8 mouse cellular contexts compared by ENCODE assay signal in genomic region chr2:65669561-65669960, GRCm38 (mm10). TPM values are rescaled to one million over a fixed set of nuclear protein-coding genes. Genes with fewer than 3 reads are reported as not detected.
DNase-seq lines count a peak whose midpoint lies in the region; ATAC-seq and TF ChIP-seq lines count a peak whose summit lies in the region.
"Had no signal": no experiment of that assay in that cellular context is flagged by ENCODE, and none has a peak within 500 bp of the region (broad histone marks: within the 10 kb centered on the region; RNA-seq: fewer than 3 reads in every experiment).

No protein-coding gene starts in this region.

- no peaks in the 10 kb centered on the region for H3K36me3 ChIP-seq in midbrain, embryonic 14.5 days (ENCODE audit: control insufficient read depth, insufficient read depth, low read length)
- no peaks in the 10 kb centered on the region for H3K36me3 ChIP-seq in midbrain, embryonic 11.5 days (ENCODE audit: control insufficient read depth, insufficient read depth, low read length)

- no peak for DNase-seq in midbrain, embryonic 14.5 days
- no peak for DNase-seq in midbrain, embryonic 11.5 days (ENCODE audit: low spot score, missing footprints)
- DNase-seq in cerebellum, adult 2 months = peak; percentile 87 to 95
- DNase-seq in right cerebral cortex, postnatal 14 days = peak; percentile 39
- no peak for DNase-seq in adrenal gland, postnatal 25 days
- DNase-seq in T-cell, adult 2 months (ENCODE audit: low spot score) = no peak
- DNase-seq: thymus, postnatal 25 days had no signal

- no peak for ATAC-seq in midbrain, embryonic 14.5 days (ENCODE audit: low FRiP score, low TSS enrichment)
- ATAC-seq in midbrain, embryonic 11.5 days (ENCODE audit: low FRiP score) = no peak
- peak; percentile 36 to 51; a peak in 2 of 4 replicates for ATAC-seq in hematopoietic stem cell, adult 5-6 weeks (replicated peaks in 1 of 2; ENCODE audit: insufficient read depth in 1 of 2, low FRiP score in 2 of 2, low TSS enrichment in 1 of 2, low read depth in 1 of 2, poor library complexity in 2 of 2, severe bottlenecking in 2 of 2)

- H3K27ac ChIP-seq in midbrain, embryonic 14.5 days (replicated peaks; ENCODE audit: low read depth, low read length) = no peak overlapping the region
- no peak overlapping the region for H3K27ac ChIP-seq in midbrain, embryonic 11.5 days (ENCODE audit: low read depth, low read length)
- H3K27ac ChIP-seq in cerebellum, adult 2 months (ENCODE audit: insufficient read depth, low read length) = peak overlapping the region; percentile 95; the same call in 1 of the 2 replicates

- H3K9me3 ChIP-seq in midbrain, embryonic 14.5 days (ENCODE audit: control insufficient read depth, low read length) = no peaks in the 10 kb centered on the region
- H3K9me3 ChIP-seq in midbrain, embryonic 11.5 days (ENCODE audit: control insufficient read depth, low read length) = no peaks in the 10 kb centered on the region

- peaks cover 9% of the 10 kb centered on the region for H3K4me1 ChIP-seq in midbrain, embryonic 14.5 days (ENCODE audit: control insufficient read depth, insufficient read depth, low read length)
- peaks cover 2% of the 10 kb centered on the region; the same call in 1 of the 2 replicates for H3K4me1 ChIP-seq in midbrain, embryonic 11.5 days (ENCODE audit: control insufficient read depth, insufficient read depth, low read length)
- peaks cover 19% of the 10 kb centered on the region for H3K4me1 ChIP-seq in cerebellum, adult 2 months (ENCODE audit: control insufficient read depth, insufficient read depth, low read length)

- H3K4me2 ChIP-seq in midbrain, embryonic 14.5 days (ENCODE audit: low read length) = peak overlapping the region; percentile 67
- H3K4me2 ChIP-seq in midbrain, embryonic 11.5 days = no peak overlapping the region

- peak; percentile 44; the same call in 1 of the 2 replicates for TF ChIP-seq POLR2A in cerebellum, adult 2 months (IDR thresholded peaks at IDR 0.05; ENCODE audit: borderline replicate concordance, insufficient read depth, low read length)

- peak overlapping the region; percentile 46 for H3K4me3 ChIP-seq in midbrain, embryonic 14.5 days (replicated peaks; ENCODE audit: low read depth, low read length)
- no peak overlapping the region for H3K4me3 ChIP-seq in midbrain, embryonic 11.5 days (ENCODE audit: low read depth, low read length)
- peak overlapping the region; percentile 29 for H3K4me3 ChIP-seq in cerebellum, adult 2 months (replicated peaks; ENCODE audit: insufficient read depth, low read depth, low read length)

- H3K9ac ChIP-seq in midbrain, embryonic 14.5 days (replicated peaks; ENCODE audit: low read length) = 0 out of 2 replicates have a peak overlapping the region, but pooled peaks have one; percentile 67
- H3K9ac ChIP-seq in midbrain, embryonic 11.5 days (ENCODE audit: low read length) = no peak overlapping the region

- 81% methylated on average over 8 of the region's 8 CpGs for WGBS in midbrain, embryonic 14.5 days
- WGBS in midbrain, embryonic 11.5 days = 83% methylated on average over 8 of the region's 8 CpGs
- WGBS in cerebellum, adult 2 months = 8% methylated on average over 8 of the region's 8 CpGs

- no peak for TF ChIP-seq CTCF in cerebellum, adult 2 months (IDR thresholded peaks at IDR 0.05; ENCODE audit: borderline replicate concordance, insufficient read depth, low read depth, low read length)

- no peaks in the 10 kb centered on the region for H3K27me3 ChIP-seq in midbrain, embryonic 14.5 days (ENCODE audit: control insufficient read depth, insufficient read depth, low read length)
- no peaks in the 10 kb centered on the region for H3K27me3 ChIP-seq in midbrain, embryonic 11.5 days (ENCODE audit: control insufficient read depth, insufficient read depth, low read length)
- H3K27me3 ChIP-seq in cerebellum, adult 2 months (ENCODE audit: control insufficient read depth, insufficient read depth, low read length) = no peaks in the 10 kb centered on the region

RNA-seq across cellular contexts. Expression of gene Scn2a, which starts 49.0 kb away (rescaled TPM):
- 40.6 and 47.4 TPM in 2 replicates for polyA plus RNA-seq in midbrain, embryonic 14.5 days (2014; fragmentation: Nextera tagmentation; extraction: Ambion mirVana)
- polyA plus RNA-seq in midbrain, embryonic 11.5 days (2014; fragmentation: Nextera tagmentation; extraction: Ambion mirVana) = 8.9 and 9.5 TPM in 2 replicates
- polyA plus RNA-seq in cerebellum, adult 2 months (2012; rRNA removed) = 91.0 and 99.4 TPM in 2 replicates
- 0.50 and 1.1 TPM in 2 replicates for total RNA-seq in hematopoietic stem cell, adult 5-6 weeks (2017)
- 1.5 TPM in 2 replicates for total RNA-seq in adrenal gland, postnatal 25 days (2021)

Comparison
In these comparisons a context has a peak if more than half of its experiments do, and no peak if none do; other contexts are left out.
1. ATAC-seq: peak in hematopoietic stem cell, adult 5-6 weeks (2 of 2); none in midbrain, embryonic 14.5 days (single experiment) and midbrain, embryonic 11.5 days (single experiment).
2. DNase-seq: peak in cerebellum, adult 2 months (2 of 2) and right cerebral cortex, postnatal 14 days (single experiment); none in midbrain, embryonic 14.5 days (single experiment), midbrain, embryonic 11.5 days (single experiment), adrenal gland, postnatal 25 days (single experiment) and T-cell, adult 2 months (single experiment).